Mouse (Mus musculus) G1E (cell line): Measurements from ENCODE around the gene Lrrc2.

ENCODE experiments used
- CTCF ChIP-seq: IDR thresholded peaks from 2 replicates; pipeline ENCODE4 v1.5.1; 2012; ENCODE audit warnings: low read depth, low read length, inconsistent platforms, mixed read lengths
- GATA1 ChIP-seq: IDR thresholded peaks from 2 replicates; pipeline ENCODE4 v1.6.1; 2012; ENCODE audit warnings: borderline replicate concordance, low read length, inconsistent platforms, mixed read lengths
- POLR2AphosphoS5 ChIP-seq: IDR thresholded peaks from 2 replicates; pipeline ENCODE4 v1.6.1; 2012; ENCODE audit warnings: low read depth, low read length, inconsistent platforms; ENCODE audit not compliant: insufficient replicate concordance
- TAL1 ChIP-seq: conservative IDR thresholded peaks from 2 replicates; pipeline ENCODE4 v1.6.1; 2012; ENCODE audit warnings: low read depth, low read length, inconsistent platforms, mixed read lengths

- TF ChIP-seq CTCF (no peak), GATA1 (no peak), POLR2AphosphoS5 (no peak), TAL1 (no peak)
Measured at GRCm38 (mm10) chr9:110931573-110931972, 19.8 kb upstream of the Lrrc2 start.
